Mouse (Mus musculus) adrenal gland, postnatal 36 days (tissue): ENCODE data around the gene Trim25. TPM values are rescaled to one million over a fixed set of nuclear protein-coding genes. Genes with fewer than 3 reads are reported as not detected.
"Not testable (repeated sequence)": the region's sequence is repeated elsewhere in the genome, so short reads cannot be mapped to it uniquely, and the experiment has no call there.

Experiments
- DNase-seq, 2 experiments: peaks; one replicate each; pipeline ENCODE4 v3.0.0; 2021; ENCODE audit warnings: mixed read lengths in 1 of 2
- total RNA-seq, 2 experiments: library from RNA; stranded (reverse); gene quantifications; 2 replicates each; pipeline ENCODE4 v1.2.3; 2021

Gene Trim25
- total RNA-seq, 2 experiments from 2014 or later: 146 to 165 TPM

- no peak for DNase-seq
Measured at GRCm38 (mm10) chr11:88994492-88994891, 4.7 kb upstream of the Trim25 start.

GRCm38 (mm10) chr11:88995616-88996015, 3.6 kb upstream of the Trim25 start:
- no peak for DNase-seq

DNA sequence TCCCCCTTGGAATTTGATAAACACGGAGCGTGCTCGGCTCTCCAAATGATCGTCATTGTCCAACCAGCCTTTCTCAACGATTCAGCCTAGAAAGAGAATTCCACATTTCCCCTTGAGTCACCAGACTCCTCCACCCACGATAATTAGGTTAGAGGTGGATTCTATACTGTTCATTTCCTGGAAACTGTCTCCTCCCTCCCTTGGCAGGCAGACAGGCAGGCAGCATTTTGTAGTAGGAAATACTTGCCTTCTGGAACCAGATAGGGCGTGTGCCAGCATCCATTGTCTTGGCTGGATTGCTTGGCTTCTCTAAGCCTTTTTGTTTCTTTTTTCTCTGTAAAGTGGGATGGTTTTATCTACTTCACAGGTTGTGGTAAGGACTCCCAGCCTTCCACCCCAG, 2.7 kb upstream of the Trim25 start:
- no peak for DNase-seq

DNA sequence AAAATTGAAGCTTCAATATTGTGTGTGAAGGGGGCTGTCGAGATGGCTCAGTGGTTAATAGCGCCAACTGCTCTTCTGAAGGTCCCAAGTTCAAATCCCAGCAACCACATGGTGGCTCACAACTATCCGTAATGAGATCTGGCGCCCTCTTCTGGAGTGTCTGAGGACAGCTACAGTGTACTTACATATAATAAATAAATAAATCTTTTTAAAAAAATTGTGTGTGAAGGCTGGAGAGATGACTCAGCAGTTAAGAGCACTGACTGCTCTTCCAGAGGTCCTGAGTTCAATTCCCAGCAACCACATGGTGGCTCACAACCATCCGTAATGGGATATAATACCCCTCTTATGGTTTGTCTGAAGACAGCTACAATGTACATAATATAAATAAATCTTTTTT, 1.8 kb upstream of the Trim25 start:
- DNase-seq: not testable (repeated sequence)

DNA sequence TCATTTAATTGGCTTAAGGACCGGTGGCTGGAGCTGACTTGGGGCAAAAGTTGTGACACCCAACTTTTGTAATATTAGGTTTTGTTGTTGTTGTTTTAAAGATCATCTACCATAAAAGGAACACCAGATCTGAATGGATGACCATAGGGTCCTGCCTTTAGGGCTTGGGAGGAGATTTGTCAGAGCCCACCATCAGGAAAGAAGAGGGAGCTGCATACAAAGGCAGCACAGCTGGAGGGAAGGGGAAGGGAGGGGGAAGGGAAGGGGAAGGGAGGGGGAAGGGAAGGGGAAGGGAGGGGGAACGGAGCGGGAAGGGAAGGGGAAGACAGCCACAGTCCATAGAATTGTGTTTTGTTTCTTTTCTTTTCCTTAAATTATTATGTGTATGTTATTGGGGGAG, 770 bp upstream of the Trim25 start:
- no peak for DNase-seq

- no peak for DNase-seq
Measured at GRCm38 (mm10) chr11:88999723-89000526, 749 bp downstream of the Trim25 start.

DNA sequence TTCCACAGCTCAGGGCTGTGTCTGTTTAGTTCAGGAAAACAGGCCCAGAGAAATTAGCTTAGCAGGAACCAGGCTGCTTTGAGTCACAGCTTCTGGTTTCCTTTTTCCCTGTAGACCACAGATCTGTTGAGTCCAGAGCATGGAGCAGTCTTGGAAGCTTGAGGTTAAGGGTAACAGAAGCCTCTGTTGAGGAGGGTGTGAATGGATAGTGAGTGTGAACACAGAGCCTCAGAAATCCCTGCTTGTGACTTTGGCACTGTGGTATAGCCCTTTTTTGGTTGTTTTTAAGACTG, 1.3 kb downstream of the Trim25 start:
- DNase-seq: no peak

GRCm38 (mm10) chr11:89001569-89001968, 2.4 kb downstream of the Trim25 start:
- DNase-seq: peak in 1 of 2 experiments; percentile 20

DNA sequence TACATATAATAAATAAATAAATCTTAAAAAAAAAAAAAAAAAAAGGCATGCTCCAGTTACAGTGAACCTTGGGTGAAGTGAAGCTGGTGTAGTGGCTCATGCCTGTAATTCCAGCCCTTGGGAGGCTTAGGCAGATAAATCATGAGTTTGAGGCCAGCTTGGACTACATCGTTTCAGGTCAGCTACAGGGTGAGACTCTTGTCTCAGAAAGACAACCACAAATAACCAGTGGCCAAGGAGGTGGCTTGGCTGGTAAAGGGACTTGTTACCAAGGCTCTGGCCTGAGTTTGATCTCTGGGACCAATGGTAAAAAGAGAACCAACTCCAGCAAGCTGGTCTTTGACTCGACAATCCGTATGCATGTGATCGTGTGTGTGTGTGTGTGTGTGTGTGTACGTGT, 2.9 kb downstream of the Trim25 start:
- DNase-seq: peak in 1 of 2 experiments; percentile 31

DNA sequence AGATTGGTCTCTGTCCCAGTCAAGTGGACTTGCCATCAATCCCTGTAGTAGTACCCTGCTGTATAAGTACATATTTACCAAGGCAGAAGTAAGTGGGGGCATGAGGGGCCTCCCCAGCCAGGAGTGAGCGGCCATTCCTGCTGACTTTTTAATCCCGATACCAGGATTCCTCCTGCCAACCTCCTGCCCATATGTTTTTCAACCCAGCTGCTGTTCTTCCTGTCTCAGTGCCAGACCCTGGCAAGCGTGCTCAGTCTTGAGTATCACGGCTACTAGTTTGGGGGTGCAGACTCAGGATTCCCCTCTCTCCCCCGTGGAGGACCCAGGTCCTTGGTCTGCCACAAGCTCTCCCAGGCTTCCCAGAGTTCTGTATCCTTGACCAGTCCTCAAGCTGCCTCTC, 3.4 kb downstream of the Trim25 start:
- peak in 1 of 2 experiments; percentile 41 for DNase-seq

GRCm38 (mm10) chr11:89003078-89003477, 3.9 kb downstream of the Trim25 start:
- DNase-seq: peak; percentile 77 to 79

DNA sequence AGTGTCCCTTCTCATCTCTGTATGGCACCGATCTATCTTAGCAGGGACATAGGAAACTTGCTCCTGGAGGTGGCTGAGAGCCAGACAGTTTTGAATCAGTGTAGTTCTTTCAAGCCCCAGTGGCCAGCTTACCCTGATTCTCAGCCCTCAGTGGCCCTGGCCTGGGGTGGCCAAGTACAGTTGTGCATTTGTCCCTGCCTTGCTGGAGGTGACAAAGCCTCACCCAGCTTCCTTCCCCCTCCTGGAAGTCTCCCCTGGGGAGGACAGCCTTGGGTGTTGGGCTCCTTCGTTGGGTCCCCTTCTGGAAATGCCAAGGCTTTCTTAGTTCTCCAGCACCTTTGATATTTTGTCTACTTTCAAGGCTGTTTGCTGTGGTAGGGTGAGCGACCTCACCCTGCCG, 4.5 kb downstream of the Trim25 start:
- DNase-seq: peak; percentile 66 to 78

DNA sequence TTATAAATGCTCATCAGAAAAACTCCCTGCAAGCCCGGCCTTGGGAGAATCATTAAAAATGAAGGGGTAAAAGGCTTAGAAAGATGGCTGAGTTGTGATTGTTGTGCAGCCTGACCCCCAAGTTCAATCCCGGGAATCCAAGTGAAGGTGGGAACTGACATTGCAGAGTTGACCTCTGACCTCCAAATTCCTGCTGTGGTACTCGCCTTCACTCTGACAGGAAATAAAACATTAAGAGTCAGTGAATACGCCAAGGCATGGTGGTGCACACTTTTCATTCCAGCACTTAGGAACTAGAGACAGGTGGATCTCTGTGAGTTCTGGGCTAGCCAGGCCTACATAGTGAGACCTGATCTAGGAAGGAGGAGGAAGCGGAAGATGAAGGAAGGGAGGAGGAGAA, 6.3 kb downstream of the Trim25 start:
- no peak for DNase-seq

- no peak for DNase-seq
Measured at GRCm38 (mm10) chr11:89006404-89006803, 7.2 kb downstream of the Trim25 start.

DNA sequence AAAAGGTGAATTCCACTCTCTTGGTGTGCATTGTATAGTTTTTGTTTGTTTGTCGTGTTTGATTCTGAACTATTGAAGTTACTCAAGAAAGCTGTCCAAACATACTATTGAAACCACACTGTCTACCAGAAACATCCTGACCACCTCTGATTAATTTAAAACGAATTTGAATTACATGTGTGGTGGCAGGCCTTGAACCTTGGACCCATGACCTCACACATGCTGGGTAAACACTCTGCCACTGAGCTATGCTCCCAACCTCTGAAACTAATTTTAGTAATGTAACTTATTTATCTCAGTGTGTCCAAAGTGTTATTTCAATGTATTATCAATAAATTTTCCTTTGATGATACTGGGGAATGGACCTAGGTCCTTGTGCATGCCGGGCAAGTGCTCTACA, 8.4 kb downstream of the Trim25 start:
- DNase-seq: no peak

DNA sequence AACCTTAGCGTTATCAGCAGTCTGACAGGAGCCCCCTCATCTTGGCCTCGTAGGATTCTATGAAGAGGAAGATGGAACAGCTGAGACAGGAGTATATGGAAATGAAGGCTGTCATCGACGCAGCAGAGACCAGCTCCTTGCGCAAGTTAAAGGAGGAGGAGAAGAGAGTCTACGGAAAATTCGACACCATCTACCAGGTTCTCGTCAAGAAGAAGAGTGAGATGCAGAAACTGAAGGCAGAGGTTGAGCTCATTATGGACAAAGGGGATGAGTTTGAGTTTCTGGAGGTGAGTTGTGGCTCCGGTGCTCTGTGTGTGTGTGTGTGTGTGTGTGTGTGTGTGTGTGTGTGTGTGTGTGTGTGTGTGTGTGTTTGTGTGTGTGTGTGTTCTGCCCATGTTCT, 9.9 kb downstream of the Trim25 start:
- no peak for DNase-seq

DNA sequence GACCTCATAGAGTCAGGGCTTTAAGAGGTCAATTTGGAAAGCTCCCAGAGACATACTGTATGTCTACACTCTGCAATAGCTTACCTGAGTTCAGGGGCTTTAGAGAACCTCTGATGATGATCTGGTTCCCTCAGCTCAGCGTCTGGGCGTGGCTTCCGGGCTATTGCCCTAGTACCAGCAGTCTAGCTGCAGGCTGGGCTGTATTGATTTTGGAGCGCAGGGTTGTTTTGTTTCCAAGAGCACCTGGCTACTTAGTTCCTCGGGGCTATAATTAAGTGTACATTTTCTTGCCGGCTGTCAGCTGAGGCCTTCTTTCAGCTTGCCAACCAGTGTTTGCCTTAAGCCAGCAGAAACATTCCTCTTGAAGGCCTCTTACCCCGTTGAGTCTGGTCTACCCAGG, 10.3 kb downstream of the Trim25 start:
- DNase-seq: no peak

GRCm38 (mm10) chr11:89012241-89012640, 13.1 kb downstream of the Trim25 start:
- DNase-seq: no peak

DNA sequence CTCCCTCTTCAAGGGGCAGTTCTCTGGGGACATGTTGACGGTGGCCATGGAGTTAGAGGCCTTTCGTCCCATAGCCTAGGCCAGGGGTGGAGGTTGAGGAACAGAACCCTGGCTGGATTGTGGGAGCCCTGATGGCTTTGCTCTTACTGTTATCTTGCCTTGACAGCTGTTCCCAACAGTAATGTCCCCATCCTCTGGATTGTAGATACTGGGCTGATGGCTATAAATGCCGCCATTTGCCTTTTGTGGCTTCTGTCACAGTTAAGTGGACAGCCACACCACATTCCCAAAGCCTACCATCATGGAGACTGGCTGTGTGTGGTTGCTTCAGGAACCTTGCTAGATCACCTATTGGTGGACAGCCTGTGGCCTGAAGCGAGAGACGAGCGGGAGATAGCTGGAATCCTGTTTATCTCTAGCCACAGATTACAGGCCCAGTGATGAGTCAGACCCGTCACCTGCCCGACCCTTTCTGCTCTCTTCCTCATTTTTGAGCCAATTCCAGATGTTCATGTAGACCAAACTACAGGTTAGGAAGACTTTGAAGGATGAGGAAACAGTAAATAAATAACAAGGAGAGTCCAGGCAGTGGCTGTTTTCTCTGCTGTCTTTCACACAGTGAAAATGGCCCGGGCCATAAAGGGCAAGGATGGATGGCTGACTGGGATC, 18.5 kb downstream of the Trim25 start:
- no peak for DNase-seq

- peak; percentile 61 to 70 for DNase-seq
Measured at GRCm38 (mm10) chr11:89020681-89021305, 21.6 kb downstream of the Trim25 start.

- peak; percentile 53 to 67 for DNase-seq
Measured at GRCm38 (mm10) chr11:89021687-89022086, 22.5 kb downstream of the Trim25 start.

- no peak for DNase-seq
Measured at GRCm38 (mm10) chr11:89022120-89022731, 23.1 kb downstream of the Trim25 start.

- no peak for DNase-seq
Measured at GRCm38 (mm10) chr11:89023477-89023876, 24.3 kb downstream of the Trim25 start.
